Mouse (Mus musculus): ENCODE measurements around the gene Ift57. TPM values are rescaled to one million over a fixed set of nuclear protein-coding genes. Genes with fewer than 3 reads are reported as not detected.

The Ift57 gene
- polyA plus RNA-seq, 1 experiment from 2014 or later = 39.1 TPM

DNA sequence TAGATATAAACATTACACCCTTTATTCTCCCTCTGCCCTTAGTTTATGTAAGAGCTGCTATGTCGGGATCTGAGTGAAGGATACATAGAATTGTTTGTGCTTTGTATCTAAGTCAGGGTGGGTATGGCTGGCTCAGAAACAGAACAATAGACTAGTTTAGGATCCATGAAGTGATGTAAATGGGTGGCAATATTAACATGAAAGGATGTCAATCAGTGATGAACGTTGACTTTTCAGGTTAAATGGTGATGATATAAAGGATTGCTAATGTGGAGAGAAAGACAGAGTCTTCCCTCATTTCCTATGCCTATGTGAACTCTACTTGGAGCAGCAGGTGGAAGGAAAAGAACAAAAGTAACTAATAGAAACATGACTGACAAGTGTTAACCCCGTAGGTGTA lies 27.2 kb downstream of the Ift57 start:
- 53% methylated on average over 3 of the region's 3 CpGs for WGBS
- Histone ChIP-seq H3K27me3 (ENCODE audit: control insufficient read depth, insufficient read depth, low read length) (no peaks in the 10 kb centered on the region), H3K9me3 (ENCODE audit: control insufficient read depth, low read length) (no peaks in the 10 kb centered on the region), H3K9ac (no peak overlapping the region), H3K4me3 (replicated peaks; ENCODE audit: low read length) (no peak overlapping the region), H3K4me2 (replicated peaks) (no peak overlapping the region), H3K36me3 (replicated peaks; ENCODE audit: control insufficient read depth, insufficient read depth) (no peaks in the 10 kb centered on the region), H3K4me1 (replicated peaks; ENCODE audit: control insufficient read depth, insufficient read depth, low read length) (no peaks in the 10 kb centered on the region), H3K27ac (no peak overlapping the region)
- DNase-seq (ENCODE audit: low spot score) (no peak), ATAC-seq (ENCODE audit: low FRiP score) (no peak)

DNA sequence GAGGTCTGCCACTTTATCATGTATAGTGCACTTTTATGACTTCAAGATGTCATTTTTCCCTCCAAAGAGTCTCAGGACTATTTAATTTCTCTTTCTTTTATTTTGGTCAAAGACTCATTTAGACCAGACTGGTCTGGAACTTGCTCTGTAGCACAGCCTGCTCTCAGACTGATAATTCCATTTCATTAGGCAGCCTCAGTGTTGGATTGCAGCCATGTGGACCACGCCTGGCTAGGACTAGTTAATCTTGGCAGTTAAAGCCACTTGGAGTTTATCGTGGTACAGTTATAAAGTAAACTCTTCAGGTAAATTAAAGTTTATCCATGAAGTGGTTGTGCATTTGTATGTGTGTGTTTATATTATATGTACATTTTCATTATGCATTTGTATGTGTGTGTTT lies 27.7 kb downstream of the Ift57 start:
- Histone ChIP-seq H3K4me3 (replicated peaks; ENCODE audit: low read length) (no peak overlapping the region), H3K4me2 (replicated peaks) (no peak overlapping the region), H3K27ac (no peak overlapping the region), H3K4me1 (replicated peaks; ENCODE audit: control insufficient read depth, insufficient read depth, low read length) (no peaks in the 10 kb centered on the region), H3K27me3 (ENCODE audit: control insufficient read depth, insufficient read depth, low read length) (no peaks in the 10 kb centered on the region), H3K36me3 (replicated peaks; ENCODE audit: control insufficient read depth, insufficient read depth) (no peaks in the 10 kb centered on the region), H3K9ac (no peak overlapping the region), H3K9me3 (ENCODE audit: control insufficient read depth, low read length) (no peaks in the 10 kb centered on the region)
- 81% methylated on average over 2 of the region's 2 CpGs for WGBS
- DNase-seq (ENCODE audit: low spot score) = no peak
- ATAC-seq (ENCODE audit: low FRiP score) = no peak

DNA sequence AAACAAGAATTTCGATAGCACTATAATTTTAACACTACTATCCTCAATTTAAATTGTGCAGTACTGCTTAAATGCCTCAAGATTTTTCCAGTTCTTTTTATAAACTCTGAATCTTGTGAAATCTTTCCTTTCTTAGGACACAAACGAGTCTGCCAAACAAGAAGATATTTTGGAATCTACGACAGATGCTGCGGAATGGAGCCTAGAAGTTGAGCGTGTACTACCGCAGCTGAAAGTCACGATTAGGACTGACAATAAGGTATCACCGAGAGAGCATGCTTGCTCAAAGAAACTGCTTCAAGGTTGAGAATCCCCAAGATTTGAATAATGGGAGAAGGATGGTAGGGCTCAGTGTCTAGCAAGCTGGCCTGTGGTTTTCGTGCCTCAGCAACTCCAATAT lies 37.5 kb downstream of the Ift57 start:
- Histone ChIP-seq H3K27ac (no peak overlapping the region), H3K9ac (no peak overlapping the region), H3K27me3 (ENCODE audit: control insufficient read depth, insufficient read depth, low read length) (no peaks in the 10 kb centered on the region), H3K4me2 (replicated peaks) (no peak overlapping the region), H3K4me3 (replicated peaks; ENCODE audit: low read length) (no peak overlapping the region), H3K4me1 (replicated peaks; ENCODE audit: control insufficient read depth, insufficient read depth, low read length) (0 out of 2 replicates have a peak, but pooled peaks cover 2% of the 10 kb centered on the region), H3K36me3 (replicated peaks; ENCODE audit: control insufficient read depth, insufficient read depth) (no peaks in the 10 kb centered on the region), H3K9me3 (ENCODE audit: control insufficient read depth, low read length) (no peaks in the 10 kb centered on the region)
- WGBS = 91% methylated on average over 9 of the region's 9 CpGs
- DNase-seq (ENCODE audit: low spot score) = no peak
- ATAC-seq (ENCODE audit: low FRiP score) = no peak

DNA sequence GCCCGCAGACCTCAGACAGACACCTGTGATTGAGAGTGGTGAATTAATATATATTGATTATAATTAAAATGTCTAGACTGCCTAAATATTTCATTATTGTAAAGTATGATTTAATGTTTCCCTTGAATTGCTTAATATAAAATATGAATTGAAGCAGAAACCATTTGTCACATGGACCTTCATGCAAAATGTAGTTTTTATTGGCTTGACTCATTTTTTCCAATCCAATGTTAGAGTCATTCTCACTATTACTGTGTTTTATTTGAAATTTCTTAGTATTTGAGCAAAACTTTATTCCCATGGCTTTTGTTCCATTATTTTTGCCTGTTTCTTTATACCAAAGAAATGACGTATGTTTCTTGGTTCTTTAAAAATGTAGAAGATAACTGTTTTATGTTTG lies 48.3 kb downstream of the Ift57 start:
- Histone ChIP-seq H3K9me3 (ENCODE audit: control insufficient read depth, low read length) (no peaks in the 10 kb centered on the region), H3K4me1 (replicated peaks; ENCODE audit: control insufficient read depth, insufficient read depth, low read length) (0 out of 2 replicates have a peak, but pooled peaks cover 4% of the 10 kb centered on the region), H3K27me3 (ENCODE audit: control insufficient read depth, insufficient read depth, low read length) (no peaks in the 10 kb centered on the region), H3K36me3 (replicated peaks; ENCODE audit: control insufficient read depth, insufficient read depth) (no peaks in the 10 kb centered on the region), H3K9ac (no peak overlapping the region), H3K4me2 (replicated peaks) (no peak overlapping the region), H3K4me3 (replicated peaks; ENCODE audit: low read length) (no peak overlapping the region), H3K27ac (no peak overlapping the region)
- 83% methylated on average over 2 of the region's 2 CpGs for WGBS
- no peak for DNase-seq (ENCODE audit: low spot score)
- no peak for ATAC-seq (ENCODE audit: low FRiP score)

DNA sequence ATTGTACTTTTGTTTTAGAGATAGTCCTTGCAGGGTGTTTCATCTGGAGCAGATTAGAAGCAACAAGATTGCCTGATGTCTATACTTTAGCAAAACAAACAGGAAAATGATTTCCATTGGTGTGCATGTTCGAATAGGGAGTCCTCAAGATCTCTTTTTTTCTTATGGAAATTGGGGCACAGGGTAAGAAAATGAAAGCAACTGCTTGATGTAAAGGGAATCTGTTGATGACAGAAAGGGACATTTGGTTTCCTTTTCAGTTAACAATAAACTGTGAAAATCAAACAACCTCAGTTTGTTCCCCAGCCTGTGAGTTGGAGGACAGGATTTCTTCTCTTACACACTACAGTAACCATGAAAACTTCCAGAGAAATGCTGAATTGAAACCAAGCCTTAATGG lies 53.9 kb downstream of the Ift57 start:
- no peak for DNase-seq (ENCODE audit: low spot score)
- H3K36me3 ChIP-seq (replicated peaks; ENCODE audit: control insufficient read depth, insufficient read depth) = no peaks in the 10 kb centered on the region
- no peaks in the 10 kb centered on the region for H3K9me3 ChIP-seq (ENCODE audit: control insufficient read depth, low read length)
- no peaks in the 10 kb centered on the region for H3K27me3 ChIP-seq (ENCODE audit: control insufficient read depth, insufficient read depth, low read length)
- H3K27ac ChIP-seq = peak overlapping the region; percentile 21; the same call in 1 of the 2 replicates
- no peak overlapping the region for H3K4me3 ChIP-seq (replicated peaks; ENCODE audit: low read length)
- H3K9ac ChIP-seq = no peak overlapping the region
- no peaks in the 10 kb centered on the region for H3K4me1 ChIP-seq (replicated peaks; ENCODE audit: control insufficient read depth, insufficient read depth, low read length)
- ATAC-seq (ENCODE audit: low FRiP score) = no peak
- 36% methylated on average over 1 of the region's 1 CpGs for WGBS
- H3K4me2 ChIP-seq (replicated peaks) = no peak overlapping the region

DNA sequence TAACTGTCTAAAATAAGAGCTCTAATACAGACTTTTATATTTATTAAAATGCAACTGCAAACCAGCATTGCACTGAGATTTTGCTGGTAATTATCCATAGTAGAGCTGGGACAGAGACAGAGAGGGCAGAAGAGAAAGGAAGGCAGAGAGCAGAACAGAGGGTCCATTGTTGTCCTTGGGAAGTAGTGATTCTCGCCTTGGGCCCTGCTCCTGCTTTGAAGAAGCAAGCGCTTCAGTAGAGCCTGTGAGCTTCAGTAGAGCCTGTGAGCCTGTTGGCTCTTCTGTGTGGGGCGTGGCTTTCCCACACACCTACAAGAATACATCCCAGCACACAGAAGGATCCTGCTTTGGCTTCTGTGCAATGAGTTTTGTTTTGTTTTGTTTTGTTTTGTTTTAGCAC lies 54.3 kb downstream of the Ift57 start:
- no peak for DNase-seq (ENCODE audit: low spot score)

DNA sequence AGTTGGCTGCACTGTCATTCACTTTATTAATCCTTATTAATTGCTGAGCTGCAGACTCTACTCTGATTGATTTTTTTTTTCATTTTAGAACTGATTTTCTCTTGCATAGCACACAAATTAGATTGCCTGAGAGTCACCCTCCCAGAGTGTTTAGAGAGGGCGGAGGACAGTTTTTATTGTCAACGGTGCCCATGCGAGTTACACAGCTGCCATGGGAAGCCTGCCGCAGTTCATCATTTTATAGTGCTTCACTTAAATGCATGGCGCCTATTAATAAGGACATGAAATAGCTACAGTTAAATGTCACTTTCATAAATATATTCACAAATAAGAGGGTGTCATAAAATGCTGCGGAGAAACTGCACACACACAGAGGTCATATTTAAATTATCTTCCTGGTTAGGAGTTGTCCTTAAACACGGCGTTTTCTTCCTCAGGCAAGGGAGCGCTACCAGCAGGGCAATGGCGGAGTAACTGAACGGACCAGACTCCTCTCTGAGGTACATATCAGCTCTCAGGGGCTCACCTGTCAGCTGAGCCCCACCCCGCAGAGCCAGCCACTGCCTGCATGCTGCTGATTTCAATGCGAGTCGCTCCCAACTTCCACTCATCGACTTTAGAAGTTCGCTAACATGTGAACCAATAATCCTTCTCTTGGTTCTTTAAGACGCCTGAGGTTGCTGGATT lies 61.6 kb downstream of the Ift57 start:
- no peaks in the 10 kb centered on the region for H3K9me3 ChIP-seq (ENCODE audit: control insufficient read depth, low read length)
- no peak overlapping the region for H3K27ac ChIP-seq
- no peaks in the 10 kb centered on the region for H3K27me3 ChIP-seq (ENCODE audit: control insufficient read depth, insufficient read depth, low read length)
- H3K4me2 ChIP-seq (replicated peaks) = no peak overlapping the region
- H3K36me3 ChIP-seq (replicated peaks; ENCODE audit: control insufficient read depth, insufficient read depth) = peaks cover 13% of the 10 kb centered on the region; the same call in 1 of the 2 replicates
- H3K9ac ChIP-seq = no peak overlapping the region
- WGBS = 75% methylated on average over 17 of the region's 17 CpGs
- no peaks in the 10 kb centered on the region for H3K4me1 ChIP-seq (replicated peaks; ENCODE audit: control insufficient read depth, insufficient read depth, low read length)
- DNase-seq (ENCODE audit: low spot score) (no peak), ATAC-seq (ENCODE audit: low FRiP score) (no peak)
- H3K4me3 ChIP-seq (replicated peaks; ENCODE audit: low read length) = no peak overlapping the region

More for the DNA sequence above, 54.3 kb downstream of the Ift57 start:
- Histone ChIP-seq H3K9me3 (ENCODE audit: control insufficient read depth, low read length) (no peaks in the 10 kb centered on the region), H3K27ac (peak overlapping the region; percentile 21; the same call in 1 of the 2 replicates), H3K27me3 (ENCODE audit: control insufficient read depth, insufficient read depth, low read length) (no peaks in the 10 kb centered on the region), H3K4me2 (replicated peaks) (no peak overlapping the region), H3K9ac (no peak overlapping the region), H3K4me3 (replicated peaks; ENCODE audit: low read length) (no peak overlapping the region), H3K36me3 (replicated peaks; ENCODE audit: control insufficient read depth, insufficient read depth) (no peaks in the 10 kb centered on the region), H3K4me1 (replicated peaks; ENCODE audit: control insufficient read depth, insufficient read depth, low read length) (no peaks in the 10 kb centered on the region)
- ATAC-seq (ENCODE audit: low FRiP score) = peak; percentile 64; the same call in 1 of the 2 replicates
- WGBS = 39% methylated on average over 3 of the region's 3 CpGs

DNA sequence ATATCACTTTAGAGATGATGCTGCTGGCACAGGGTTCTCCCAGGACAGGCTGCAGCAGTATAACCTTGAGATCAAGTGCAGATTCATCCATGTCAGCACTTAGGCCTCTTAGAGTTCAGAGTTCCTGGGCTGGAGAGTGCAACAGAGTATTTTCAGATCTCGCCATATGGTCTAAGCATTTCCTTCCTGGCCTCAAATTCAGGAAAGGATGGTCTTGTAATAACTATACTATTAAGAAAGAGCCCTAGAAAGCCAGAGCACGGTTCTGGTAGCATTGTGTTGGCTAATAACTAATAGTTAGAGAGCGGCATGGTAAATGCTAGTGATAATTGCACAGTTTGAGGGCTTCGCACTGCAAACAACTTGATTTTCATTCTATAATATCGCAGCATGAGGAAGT lies 62.9 kb downstream of the Ift57 start:
- Histone ChIP-seq H3K4me1 (replicated peaks; ENCODE audit: control insufficient read depth, insufficient read depth, low read length) (no peaks in the 10 kb centered on the region), H3K36me3 (replicated peaks; ENCODE audit: control insufficient read depth, insufficient read depth) (peaks cover 13% of the 10 kb centered on the region; the same call in 1 of the 2 replicates), H3K9ac (no peak overlapping the region), H3K4me3 (replicated peaks; ENCODE audit: low read length) (no peak overlapping the region), H3K9me3 (ENCODE audit: control insufficient read depth, low read length) (no peaks in the 10 kb centered on the region), H3K4me2 (replicated peaks) (no peak overlapping the region), H3K27me3 (ENCODE audit: control insufficient read depth, insufficient read depth, low read length) (no peaks in the 10 kb centered on the region), H3K27ac (no peak overlapping the region)
- no peak for ATAC-seq (ENCODE audit: low FRiP score)
- WGBS = 91% methylated on average over 5 of the region's 5 CpGs
- no peak for DNase-seq (ENCODE audit: low spot score)

DNA sequence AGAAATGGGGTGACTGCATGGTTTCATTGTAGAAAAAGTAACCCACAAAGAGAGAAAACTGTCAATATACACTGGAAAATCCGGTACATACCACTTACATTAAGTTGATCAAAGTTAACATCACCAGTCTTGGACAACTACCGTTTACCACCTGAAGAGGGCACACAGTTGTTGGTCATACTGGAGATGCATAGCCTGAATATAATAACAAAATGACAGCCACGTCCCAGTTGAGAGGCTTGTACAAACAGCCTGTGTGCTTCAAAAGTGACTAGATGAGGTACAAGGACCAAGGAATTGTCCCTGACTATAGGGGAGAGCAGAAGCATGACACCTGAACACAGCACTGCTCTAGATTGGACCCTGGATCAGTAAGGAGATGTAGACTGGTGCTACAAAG lies 67.3 kb downstream of the Ift57 start:
- Histone ChIP-seq H3K27me3 (ENCODE audit: control insufficient read depth, insufficient read depth, low read length) (no peaks in the 10 kb centered on the region), H3K4me2 (replicated peaks) (no peak overlapping the region), H3K36me3 (replicated peaks; ENCODE audit: control insufficient read depth, insufficient read depth) (peaks cover 13% of the 10 kb centered on the region; the same call in 1 of the 2 replicates), H3K9me3 (ENCODE audit: control insufficient read depth, low read length) (no peaks in the 10 kb centered on the region), H3K4me1 (replicated peaks; ENCODE audit: control insufficient read depth, insufficient read depth, low read length) (no peaks in the 10 kb centered on the region), H3K9ac (no peak overlapping the region), H3K4me3 (replicated peaks; ENCODE audit: low read length) (no peak overlapping the region), H3K27ac (no peak overlapping the region)
- no peak for ATAC-seq (ENCODE audit: low FRiP score)
- WGBS = 59% methylated on average over 3 of the region's 3 CpGs
- no peak for DNase-seq (ENCODE audit: low spot score)

All from hindbrain, embryonic 14.5 days (tissue).